Mouse (Mus musculus): ENCODE results near the gene Bicra. TPM values are rescaled to one million over a fixed set of nuclear protein-coding genes. Genes with fewer than 3 reads are reported as not detected.
A peak's percentile ranks its signal among the peaks of the same experiment; 100 is the strongest.

Bicra gene
- polyA plus RNA-seq, 1 experiment from 2014 or later, result 1.6 TPM

DNA sequence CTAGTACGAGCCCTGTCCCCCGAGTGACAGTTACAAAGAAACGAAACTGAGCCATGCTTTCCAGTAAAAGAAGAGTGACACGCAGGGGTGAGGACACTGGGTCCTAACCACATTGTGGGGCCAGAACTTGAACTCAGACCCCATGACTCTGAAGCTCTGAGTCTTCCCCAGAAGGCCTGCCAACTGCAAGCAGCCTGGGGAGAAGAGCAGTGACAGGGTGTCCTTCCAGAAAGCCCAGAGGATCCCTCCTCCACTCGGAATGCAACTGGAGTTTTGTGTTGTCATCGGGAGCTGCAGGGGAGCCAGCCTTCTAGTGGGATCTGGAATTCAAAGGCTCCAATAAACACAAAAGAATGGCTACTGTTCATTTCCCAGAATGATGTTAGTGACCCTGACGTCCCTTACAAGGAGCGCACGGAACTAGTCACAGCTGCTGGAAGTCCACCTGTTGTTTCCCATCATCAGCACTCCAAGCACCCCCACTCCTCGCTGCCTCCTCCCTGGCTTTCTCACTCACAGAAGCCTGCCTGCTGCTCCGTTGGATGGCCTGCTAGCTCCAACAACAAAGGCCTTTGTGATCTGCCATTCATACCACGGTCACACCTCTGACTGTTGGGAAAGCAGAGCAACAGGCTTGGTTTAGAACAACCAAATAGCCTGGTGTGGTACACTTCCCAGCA is 43.4 kb downstream of the Bicra start:
- Histone ChIP-seq H3K4me2 (replicated peaks; ENCODE audit: low read depth) (no peak overlapping the region), H3K27ac (ENCODE audit: low read depth, low read length) (no peak overlapping the region), H3K9me3 (ENCODE audit: control insufficient read depth) (no peaks in the 10 kb centered on the region), H3K4me1 (replicated peaks; ENCODE audit: control insufficient read depth, insufficient read depth, low read length) (no peaks in the 10 kb centered on the region), H3K36me3 (ENCODE audit: control insufficient read depth, insufficient read depth) (no peaks in the 10 kb centered on the region; the same call in 1 of the 2 replicates), H3K4me3 (ENCODE audit: low read depth, low read length) (no peak overlapping the region), H3K9ac (ENCODE audit: low read depth, low read length) (no peak overlapping the region), H3K27me3 (replicated peaks; ENCODE audit: control insufficient read depth, insufficient read depth, low read length) (no peaks in the 10 kb centered on the region)
- ATAC-seq, result no peak
- no peak for TF ChIP-seq CTCF (IDR thresholded peaks at IDR 0.05; ENCODE audit: low read depth)
- WGBS, result 74% methylated on average over 12 of the region's 12 CpGs

DNA sequence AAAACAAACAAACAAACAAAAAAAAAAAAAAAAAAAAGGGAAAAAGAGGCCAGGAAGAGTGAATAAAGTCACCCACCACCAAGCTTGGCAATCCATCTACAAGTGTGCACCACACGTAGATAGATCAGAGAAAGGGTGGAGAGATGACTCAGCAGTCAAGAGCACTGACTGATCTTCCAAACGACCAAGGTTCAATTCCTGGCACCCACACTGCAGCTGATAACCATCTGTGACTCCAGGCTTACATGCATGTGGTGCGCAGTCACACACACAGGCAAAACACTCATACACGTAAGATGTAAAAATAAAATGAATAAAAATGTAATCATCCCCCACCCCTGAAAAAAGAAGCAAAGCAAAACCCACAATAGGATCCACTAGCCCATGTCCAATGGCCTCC is 44.7 kb downstream of the Bicra start:
- no peak for TF ChIP-seq CTCF (IDR thresholded peaks at IDR 0.05; ENCODE audit: low read depth)
- no peak for ATAC-seq
- Histone ChIP-seq H3K27me3 (replicated peaks; ENCODE audit: control insufficient read depth, insufficient read depth, low read length) (no peaks in the 10 kb centered on the region), H3K4me2 (replicated peaks; ENCODE audit: low read depth) (no peak overlapping the region), H3K4me1 (replicated peaks; ENCODE audit: control insufficient read depth, insufficient read depth, low read length) (no peaks in the 10 kb centered on the region), H3K9ac (ENCODE audit: low read depth, low read length) (no peak overlapping the region), H3K36me3 (ENCODE audit: control insufficient read depth, insufficient read depth) (no peaks in the 10 kb centered on the region; the same call in 1 of the 2 replicates), H3K27ac (ENCODE audit: low read depth, low read length) (no peak overlapping the region), H3K4me3 (ENCODE audit: low read depth, low read length) (no peak overlapping the region), H3K9me3 (ENCODE audit: control insufficient read depth) (no peaks in the 10 kb centered on the region)
- WGBS, result 58% methylated on average over 4 of the region's 4 CpGs

DNA sequence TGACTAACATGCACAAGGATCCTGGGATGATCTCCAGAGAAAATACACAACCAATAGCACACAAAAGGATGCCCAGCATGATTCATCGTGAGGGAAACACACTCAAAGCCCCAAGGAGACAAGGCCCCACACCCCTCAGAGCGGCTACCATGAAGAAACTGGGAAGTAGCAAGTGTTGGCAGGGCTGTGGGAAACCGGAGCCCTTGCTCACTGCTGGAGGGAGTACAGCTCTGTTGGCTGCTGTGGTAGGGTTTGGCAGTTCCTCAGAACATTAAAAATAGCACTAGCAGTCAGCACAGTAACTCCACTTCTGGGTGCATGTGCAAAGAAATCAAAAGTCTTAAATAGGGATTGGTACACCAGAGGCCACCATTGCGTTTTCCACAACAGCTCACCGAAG is 45.5 kb downstream of the Bicra start:
- WGBS, result 92% methylated on average over 5 of the region's 5 CpGs
- Histone ChIP-seq H3K27me3 (replicated peaks; ENCODE audit: control insufficient read depth, insufficient read depth, low read length) (no peaks in the 10 kb centered on the region), H3K36me3 (ENCODE audit: control insufficient read depth, insufficient read depth) (peaks cover 3% of the 10 kb centered on the region; the same call in 1 of the 2 replicates), H3K9me3 (ENCODE audit: control insufficient read depth) (no peaks in the 10 kb centered on the region), H3K4me2 (replicated peaks; ENCODE audit: low read depth) (no peak overlapping the region), H3K4me3 (ENCODE audit: low read depth, low read length) (no peak overlapping the region), H3K27ac (ENCODE audit: low read depth, low read length) (0 out of 2 replicates have a peak overlapping the region, but pooled peaks have one; percentile 15), H3K9ac (ENCODE audit: low read depth, low read length) (no peak overlapping the region), H3K4me1 (replicated peaks; ENCODE audit: control insufficient read depth, insufficient read depth, low read length) (no peaks in the 10 kb centered on the region)
- ATAC-seq, result no peak
- TF ChIP-seq CTCF (IDR thresholded peaks at IDR 0.05; ENCODE audit: low read depth), result no peak

DNA sequence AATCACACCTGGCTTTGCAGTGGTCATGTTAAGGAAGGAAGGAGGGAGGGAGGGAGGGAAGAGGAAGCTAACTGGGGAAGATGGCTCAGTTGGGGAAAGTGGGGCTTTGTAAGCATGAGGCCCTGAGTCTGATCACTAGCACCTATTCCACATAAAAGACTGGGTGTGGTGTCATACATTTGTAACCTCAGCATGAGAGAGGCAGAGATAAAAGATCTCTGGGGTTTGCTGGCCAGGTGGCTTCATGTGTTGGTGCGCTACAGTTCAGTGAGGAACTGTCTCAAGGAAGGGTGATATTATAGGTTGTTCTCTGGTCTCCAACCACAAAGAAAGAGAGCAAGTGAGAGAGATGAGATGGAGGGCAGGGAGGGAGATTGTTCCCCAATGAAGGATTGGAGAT is 46.0 kb downstream of the Bicra start:
- Histone ChIP-seq H3K27me3 (replicated peaks; ENCODE audit: control insufficient read depth, insufficient read depth, low read length) (no peaks in the 10 kb centered on the region), H3K4me3 (ENCODE audit: low read depth, low read length) (no peak overlapping the region), H3K36me3 (ENCODE audit: control insufficient read depth, insufficient read depth) (peaks cover 8% of the 10 kb centered on the region), H3K9me3 (ENCODE audit: control insufficient read depth) (no peaks in the 10 kb centered on the region), H3K9ac (ENCODE audit: low read depth, low read length) (no peak overlapping the region), H3K4me2 (replicated peaks; ENCODE audit: low read depth) (no peak overlapping the region), H3K4me1 (replicated peaks; ENCODE audit: control insufficient read depth, insufficient read depth, low read length) (no peaks in the 10 kb centered on the region), H3K27ac (ENCODE audit: low read depth, low read length) (no peak overlapping the region)
- TF ChIP-seq CTCF (IDR thresholded peaks at IDR 0.05; ENCODE audit: low read depth), result no peak
- 85% methylated on average over 1 of the region's 1 CpGs for WGBS
- ATAC-seq, result no peak

DNA sequence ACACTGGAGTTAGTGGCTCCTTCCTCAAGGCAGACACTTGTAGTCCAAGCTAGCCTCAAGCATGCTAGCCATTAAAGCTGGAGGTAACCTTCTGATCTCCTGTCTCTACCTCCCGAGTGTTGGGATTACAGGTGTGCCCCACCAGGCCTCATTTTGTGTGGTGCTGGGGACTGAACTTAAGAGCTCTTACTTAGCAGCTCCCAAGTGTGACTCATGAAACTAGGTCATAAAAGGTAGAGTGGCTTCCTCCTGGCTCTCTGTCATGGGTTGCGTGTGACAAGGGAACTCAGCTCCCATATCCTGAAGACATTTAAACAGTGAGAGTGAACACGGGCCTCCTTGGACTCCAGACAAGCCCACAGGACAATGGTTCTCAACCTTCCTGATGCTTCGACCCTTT is 53.9 kb downstream of the Bicra start:
- no peak for TF ChIP-seq CTCF (IDR thresholded peaks at IDR 0.05; ENCODE audit: low read depth)
- no peaks in the 10 kb centered on the region for H3K27me3 ChIP-seq (replicated peaks; ENCODE audit: control insufficient read depth, insufficient read depth, low read length)
- H3K9ac ChIP-seq (ENCODE audit: low read depth, low read length), result no peak overlapping the region
- H3K9me3 ChIP-seq (ENCODE audit: control insufficient read depth), result no peaks in the 10 kb centered on the region
- no peak overlapping the region for H3K4me3 ChIP-seq (ENCODE audit: low read depth, low read length)
- peak; percentile 78 for ATAC-seq
- 53% methylated on average over 4 of the region's 4 CpGs for WGBS
- peaks cover 33% of the 10 kb centered on the region for H3K36me3 ChIP-seq (ENCODE audit: control insufficient read depth, insufficient read depth)
- no peak overlapping the region; the same call in 1 of the 2 replicates for H3K4me2 ChIP-seq (replicated peaks; ENCODE audit: low read depth)
- peak overlapping the region; percentile 94 for H3K27ac ChIP-seq (ENCODE audit: low read depth, low read length)
- H3K4me1 ChIP-seq (replicated peaks; ENCODE audit: control insufficient read depth, insufficient read depth, low read length), result peaks cover 3% of the 10 kb centered on the region; the same call in 1 of the 2 replicates

DNA sequence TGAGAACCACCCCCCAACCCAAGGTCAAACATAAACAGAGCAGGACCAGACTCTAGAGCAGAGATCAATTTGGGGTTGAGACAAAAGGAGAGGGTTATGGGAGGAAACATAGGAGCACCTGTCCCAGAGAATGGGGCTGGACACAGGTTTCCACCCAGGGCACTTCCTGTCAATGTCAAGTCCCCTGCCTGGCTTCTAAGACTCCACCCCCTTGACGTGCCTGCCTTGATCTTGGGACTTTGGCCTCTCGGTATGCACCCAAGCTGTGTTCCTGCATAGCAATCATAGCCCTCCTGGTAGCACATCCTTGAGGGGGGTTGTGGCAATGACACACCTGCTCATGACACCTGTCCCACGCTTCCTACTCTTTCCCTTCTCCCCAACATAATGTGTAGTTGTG is 54.6 kb downstream of the Bicra start:
- WGBS, result 24% methylated on average over 3 of the region's 3 CpGs
- H3K36me3 ChIP-seq (ENCODE audit: control insufficient read depth, insufficient read depth), result peaks cover 40% of the 10 kb centered on the region
- H3K27me3 ChIP-seq (replicated peaks; ENCODE audit: control insufficient read depth, insufficient read depth, low read length), result no peaks in the 10 kb centered on the region
- no peak overlapping the region for H3K4me3 ChIP-seq (ENCODE audit: low read depth, low read length)
- no peaks in the 10 kb centered on the region for H3K9me3 ChIP-seq (ENCODE audit: control insufficient read depth)
- peak; percentile 88 for ATAC-seq
- peaks cover 3% of the 10 kb centered on the region; the same call in 1 of the 2 replicates for H3K4me1 ChIP-seq (replicated peaks; ENCODE audit: control insufficient read depth, insufficient read depth, low read length)
- TF ChIP-seq CTCF (IDR thresholded peaks at IDR 0.05; ENCODE audit: low read depth), result peak; percentile 23; the same call in 1 of the 2 replicates
- peak overlapping the region; percentile 94 for H3K27ac ChIP-seq (ENCODE audit: low read depth, low read length)
- peak overlapping the region; percentile 0; the same call in 1 of the 2 replicates for H3K4me2 ChIP-seq (replicated peaks; ENCODE audit: low read depth)
- H3K9ac ChIP-seq (ENCODE audit: low read depth, low read length), result no peak overlapping the region
